Mouse (Mus musculus): ENCODE measurements at regions not wholly inside any gene's neighbourhood (a gene's known extent, or its start where the extent isn't known, plus 50 kb on each side); places are given as distances from the start of the nearest gene placed in this dataset.

DNA sequence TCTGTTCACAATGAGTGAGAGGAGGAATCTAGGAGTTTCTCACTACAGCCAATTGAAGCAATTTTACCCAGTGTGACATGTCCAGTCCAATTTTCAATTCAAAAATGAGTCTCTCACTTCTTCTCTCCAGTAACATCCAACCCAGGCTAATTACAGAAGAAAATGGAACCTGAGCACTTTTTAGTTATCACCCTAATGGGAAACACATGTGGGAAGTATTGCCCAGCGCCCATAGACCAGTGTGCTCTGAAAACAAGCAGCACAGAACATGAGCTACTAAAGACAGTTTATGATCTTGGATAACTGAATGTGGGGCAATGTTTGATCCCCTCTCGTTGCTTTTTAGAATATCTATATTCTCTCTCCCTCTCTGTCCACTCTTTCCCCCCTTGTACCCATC is 70.5 kb upstream of the Efemp1 start:
- no peak for DNase-seq

GRCm38 (mm10) chr11:28770831-28771230 is 82.2 kb upstream of the Efemp1 start:
- no peak for DNase-seq

- DNase-seq: no peak
These were observed 92.3 kb upstream of the Efemp1 start for GRCm38 (mm10) chr11:28760751-28761150.

DNA sequence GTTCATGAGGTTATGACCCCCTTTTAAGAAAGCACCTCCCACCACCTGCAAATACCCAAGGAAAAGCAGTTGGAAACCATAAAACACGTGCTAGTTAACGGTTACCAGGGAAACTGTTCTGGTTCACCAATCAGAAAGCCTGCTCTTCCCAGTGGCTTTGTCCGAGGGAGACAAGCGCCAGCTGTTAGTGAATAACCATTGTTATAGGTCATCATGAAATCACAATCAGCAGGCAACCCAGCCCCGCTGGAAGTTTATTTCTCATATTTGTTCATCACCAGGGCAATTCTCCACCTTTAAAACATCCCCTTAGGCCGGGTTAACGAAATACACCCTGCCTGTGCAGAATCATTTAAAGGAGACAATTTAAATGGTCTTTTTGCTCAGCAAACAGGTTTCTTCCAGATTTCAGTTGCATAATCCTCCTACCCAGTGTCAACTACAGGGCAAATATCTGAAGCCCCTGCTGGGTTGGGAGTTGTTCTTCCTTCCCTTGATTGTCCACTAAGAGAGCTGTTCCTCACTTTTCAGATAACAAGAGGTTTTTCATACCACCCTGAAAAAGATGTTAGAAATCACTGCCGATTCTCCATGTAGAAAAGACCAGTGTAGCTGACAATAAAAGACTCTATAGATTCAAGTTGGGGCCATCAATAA is 117.9 kb upstream of the Efemp1 start:
- DNase-seq: no peak

GRCm38 (mm10) chr11:28734581-28734931 is 118.4 kb upstream of the Efemp1 start:
- DNase-seq: no peak

DNA sequence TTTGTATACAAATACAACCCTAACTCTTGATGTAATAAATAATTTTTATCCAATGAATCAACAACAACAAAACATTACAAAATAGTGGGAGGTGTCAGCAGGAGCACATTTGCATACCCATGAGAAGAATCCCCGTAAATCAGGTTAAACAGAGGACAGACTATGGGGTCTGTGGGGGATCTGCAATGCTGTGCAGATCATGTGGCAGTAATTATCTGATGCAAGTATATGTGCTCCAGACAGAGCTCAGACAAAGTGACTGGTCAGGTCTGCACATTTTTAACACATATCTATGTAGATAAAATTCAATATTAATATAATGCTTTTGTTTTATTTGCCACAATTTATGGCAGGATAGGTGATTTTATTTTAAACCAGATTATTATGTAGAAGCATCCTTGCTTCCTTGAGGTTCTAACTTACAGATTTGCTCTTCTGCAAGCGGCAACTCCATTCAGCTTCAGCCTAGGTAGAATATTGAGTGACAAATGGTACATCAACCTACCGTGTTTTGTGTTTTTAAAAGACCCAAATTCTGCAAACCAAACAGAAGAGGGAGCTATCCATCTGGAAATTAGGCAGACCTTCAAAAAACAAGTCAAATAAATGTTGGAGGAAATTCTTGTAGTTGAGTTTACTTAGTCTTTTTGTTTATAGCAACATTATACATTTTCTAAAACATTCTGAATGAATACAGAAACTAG is 119.0 kb upstream of the Efemp1 start:
- no peak for DNase-seq

DNA sequence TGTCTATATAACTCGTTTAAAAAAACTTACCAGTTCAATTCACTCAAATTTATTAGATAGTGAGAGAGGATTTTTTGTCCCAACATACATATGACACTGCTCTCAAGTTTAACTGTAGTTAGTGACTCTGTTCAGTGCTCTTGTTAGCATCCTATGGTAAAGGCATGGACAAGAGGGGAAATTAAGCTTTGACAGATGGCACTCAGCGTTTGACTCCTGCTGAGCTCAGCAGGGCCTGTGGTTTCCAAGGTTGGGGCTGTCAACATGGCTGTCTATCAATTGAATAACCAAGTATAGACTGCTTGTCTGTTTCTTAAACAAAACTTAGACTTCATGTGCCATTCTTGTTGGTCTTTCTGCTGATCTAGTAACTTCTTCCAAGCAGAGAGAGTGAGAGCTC is 122.9 kb upstream of the Efemp1 start:
- no peak for DNase-seq

DNA sequence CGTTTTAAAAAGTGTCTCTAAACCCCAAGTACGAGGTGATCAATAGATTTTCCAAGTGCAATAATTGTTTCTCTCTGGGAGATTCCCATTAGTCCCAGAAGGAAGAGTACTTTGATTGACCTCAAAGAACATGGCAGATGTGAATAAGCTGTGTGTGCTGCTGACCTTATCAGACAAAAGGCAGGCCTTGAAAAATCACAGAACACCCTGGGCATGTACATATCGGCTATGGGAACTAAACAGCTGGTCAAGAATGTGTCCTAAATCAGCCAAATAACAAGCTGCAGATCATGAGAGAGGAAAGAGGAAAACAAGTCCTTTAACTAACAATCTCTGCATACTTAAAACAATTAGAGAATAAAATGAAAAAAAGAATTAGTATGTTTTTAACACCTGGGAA is 125.4 kb upstream of the Ccdc85a start:
- no peak for DNase-seq

- no peak for DNase-seq
These were observed 124.3 kb upstream of the Ccdc85a start for GRCm38 (mm10) chr11:28708431-28708830.

DNA sequence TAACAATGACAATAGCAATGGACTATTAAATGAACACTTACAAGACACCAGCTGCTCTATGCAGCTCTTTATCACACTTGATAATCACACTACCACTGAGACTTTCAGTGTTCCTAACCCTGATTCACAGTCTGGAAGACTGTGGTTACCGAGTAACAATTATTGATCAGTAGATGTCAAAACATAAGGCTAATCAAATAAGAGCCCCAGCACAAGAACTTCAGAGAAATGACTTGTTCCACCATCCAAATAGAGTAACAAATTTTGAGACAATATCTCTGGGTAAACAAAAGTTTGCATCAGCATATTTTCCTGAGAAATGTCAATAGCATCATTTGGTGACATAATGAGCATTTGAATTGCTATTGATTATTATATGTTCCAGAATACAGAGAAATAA is 118.3 kb upstream of the Ccdc85a start:
- DNase-seq: no peak

DNA sequence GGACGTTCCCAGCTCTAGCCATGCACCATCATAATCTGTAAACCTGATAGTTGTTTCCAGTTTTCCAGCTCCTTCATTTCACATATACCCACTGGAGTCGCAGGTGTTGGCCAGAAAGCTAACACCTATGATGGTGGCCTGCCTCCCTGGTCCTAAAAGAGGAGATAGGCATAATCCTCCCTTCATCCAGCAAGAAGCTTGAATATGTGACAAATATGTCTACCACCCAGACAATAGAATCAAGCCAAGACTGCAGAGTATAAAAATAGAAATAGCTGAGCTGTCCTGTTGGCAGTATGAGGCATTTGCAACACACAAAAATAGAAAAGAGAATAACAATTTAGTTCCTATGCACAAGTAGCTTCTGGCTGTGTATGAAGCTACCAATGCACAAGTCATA is 117.3 kb upstream of the Ccdc85a start:
- no peak for DNase-seq

DNA sequence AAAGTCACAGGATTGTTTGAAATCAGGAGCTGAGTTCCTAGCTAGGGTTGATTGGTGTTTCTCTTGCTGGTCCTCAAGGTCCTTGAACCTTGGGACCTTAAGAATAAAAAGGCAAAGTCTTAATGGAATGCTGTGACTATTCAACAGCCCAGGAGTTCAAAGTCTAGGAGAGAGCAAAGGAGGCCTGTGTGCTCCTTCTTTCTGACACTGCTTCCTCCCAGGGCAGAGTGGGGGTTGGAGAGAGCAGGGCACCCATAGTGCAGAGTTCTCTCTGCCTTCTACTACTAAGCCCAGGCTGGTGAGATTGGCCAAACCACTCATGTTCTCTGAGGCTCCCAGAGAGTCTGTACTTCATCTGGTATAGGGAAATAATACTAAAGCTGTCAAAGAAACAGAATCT is 115.6 kb upstream of the Ccdc85a start:
- DNase-seq: no peak

- no peak for DNase-seq
These were observed 113.7 kb upstream of the Ccdc85a start for GRCm38 (mm10) chr11:28697644-28698480.

- DNase-seq: no peak
These were observed 110.9 kb upstream of the Ccdc85a start for GRCm38 (mm10) chr11:28695031-28695430.

DNA sequence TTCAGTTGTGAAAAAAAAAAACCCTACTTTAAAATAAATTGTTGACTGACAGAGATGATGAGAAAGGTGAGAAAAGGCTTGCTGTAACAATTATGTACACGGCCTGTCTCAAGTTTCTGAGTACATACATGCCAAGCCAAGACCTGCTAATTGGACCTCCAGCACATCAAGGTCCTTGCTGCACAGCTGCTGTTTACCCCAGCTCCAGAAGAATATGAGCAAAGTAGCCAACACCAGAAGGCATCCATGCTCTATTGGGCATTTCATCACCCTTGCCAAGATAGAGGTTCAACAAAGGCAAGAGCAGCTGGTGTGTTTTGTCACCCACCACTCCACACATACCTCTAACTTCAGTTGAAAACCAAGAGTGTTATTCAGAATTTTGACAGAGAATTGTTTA is 109.2 kb upstream of the Ccdc85a start:
- DNase-seq: no peak

DNA sequence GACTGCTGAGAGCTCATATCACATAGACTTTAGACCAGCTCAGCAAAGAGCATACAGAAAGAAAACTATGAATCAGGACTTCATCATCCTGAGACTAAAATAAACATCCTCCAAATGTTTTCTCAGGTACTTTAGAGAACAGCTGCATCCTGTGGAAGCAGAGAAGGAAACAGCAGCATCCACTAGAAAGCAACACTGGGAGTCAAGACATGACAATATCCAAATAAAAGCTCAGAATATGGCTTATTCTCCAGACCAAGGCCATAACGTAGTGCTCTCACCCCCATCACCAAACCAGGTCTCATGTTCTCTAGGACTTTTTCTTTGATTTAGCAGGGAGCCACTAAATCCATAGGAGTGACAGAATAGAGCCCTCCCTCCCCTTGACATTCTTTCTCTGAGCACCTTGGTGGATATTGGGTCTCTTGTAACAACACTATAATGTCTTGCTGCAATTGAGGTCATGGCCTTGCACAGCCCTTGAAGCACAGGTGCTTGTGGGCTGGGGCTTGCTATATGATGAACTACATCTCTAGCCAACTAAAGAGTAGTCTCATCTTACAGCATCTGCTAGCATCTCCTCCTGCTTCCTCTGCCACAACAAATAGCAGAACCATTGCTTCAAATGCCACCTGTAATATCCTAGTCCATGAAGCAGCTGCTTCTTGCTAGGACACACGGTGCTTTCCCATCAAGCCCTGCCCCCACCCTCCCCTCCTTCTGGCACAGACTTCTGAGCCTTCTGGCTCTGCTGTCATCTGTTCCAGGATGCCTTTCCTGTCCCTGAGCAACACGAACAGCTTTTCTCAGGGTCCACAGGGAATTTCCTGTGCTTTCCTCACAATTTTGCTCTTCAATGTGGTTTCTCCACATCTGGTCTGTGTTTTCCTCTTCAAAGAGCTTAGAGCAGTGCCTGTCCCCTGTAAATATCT is 108.4 kb upstream of the Ccdc85a start:
- no peak for DNase-seq

DNA sequence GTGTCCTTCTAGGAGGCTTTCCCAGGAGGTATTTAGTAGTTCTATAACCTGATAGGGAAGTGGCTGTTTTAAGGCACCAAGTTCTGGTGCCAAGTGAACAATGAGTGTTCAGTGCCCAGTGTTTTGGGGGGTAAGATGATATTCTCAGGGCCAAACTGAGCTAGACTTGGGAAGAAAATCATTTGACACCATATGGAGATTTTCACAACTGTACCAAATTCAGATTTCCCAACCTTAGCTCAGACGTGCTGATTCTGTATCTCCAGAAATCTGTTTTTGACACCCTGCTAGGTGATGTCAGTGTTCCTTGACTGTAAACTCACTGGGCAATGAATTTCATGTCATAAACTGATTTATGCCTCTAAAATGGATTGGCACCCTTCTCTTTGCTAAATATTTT is 104.3 kb upstream of the Ccdc85a start:
- DNase-seq: no peak

DNA sequence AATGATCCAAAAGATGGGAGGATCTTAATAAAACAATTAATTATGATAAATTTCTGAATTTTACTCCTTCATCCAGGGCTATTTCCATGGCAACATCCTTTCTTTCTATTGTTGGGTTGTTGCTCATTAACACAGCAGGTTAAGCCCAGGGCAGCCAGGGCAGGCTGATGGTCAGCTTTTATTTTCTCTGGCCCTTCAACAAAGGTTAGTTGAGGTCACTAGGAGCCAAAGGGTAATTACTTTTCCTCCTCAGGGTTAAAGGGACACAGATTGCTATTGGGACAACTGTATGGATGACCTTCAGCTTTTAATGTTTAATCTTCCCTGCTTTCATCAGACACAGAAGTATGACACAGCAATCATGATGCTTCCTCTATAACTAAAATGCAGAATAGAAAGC is 101.3 kb upstream of the Ccdc85a start:
- no peak for DNase-seq

- DNase-seq: no peak
These were observed 97.2 kb upstream of the Ccdc85a start for GRCm38 (mm10) chr11:28681311-28681710.

GRCm38 (mm10) chr11:28670765-28671164 is 86.6 kb upstream of the Ccdc85a start:
- no peak for DNase-seq

- no peak for DNase-seq
These were observed 85.2 kb upstream of the Ccdc85a start for GRCm38 (mm10) chr11:28669359-28669758.

DNA sequence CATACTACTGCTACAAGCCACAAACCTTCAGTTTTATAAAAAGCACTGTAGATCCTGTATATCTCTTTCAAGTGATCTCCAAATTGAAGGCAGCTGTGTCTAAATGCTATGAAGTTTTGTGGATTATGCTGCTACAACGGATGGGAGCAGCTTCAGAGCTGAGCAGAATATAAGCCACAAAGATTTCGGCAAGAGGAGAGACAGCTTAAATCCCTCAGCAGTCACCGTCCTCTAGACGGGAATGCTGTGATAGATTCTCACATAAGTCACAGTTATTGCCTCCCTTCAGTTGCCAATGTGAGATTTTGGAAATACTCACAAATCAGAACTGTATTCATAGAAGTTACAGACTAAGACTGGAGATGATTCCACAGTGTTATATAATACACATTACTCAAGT is 76.3 kb upstream of the Ccdc85a start:
- DNase-seq: no peak
